14 mouse cellular contexts compared by ENCODE assay signal in the genomic region with DNA sequence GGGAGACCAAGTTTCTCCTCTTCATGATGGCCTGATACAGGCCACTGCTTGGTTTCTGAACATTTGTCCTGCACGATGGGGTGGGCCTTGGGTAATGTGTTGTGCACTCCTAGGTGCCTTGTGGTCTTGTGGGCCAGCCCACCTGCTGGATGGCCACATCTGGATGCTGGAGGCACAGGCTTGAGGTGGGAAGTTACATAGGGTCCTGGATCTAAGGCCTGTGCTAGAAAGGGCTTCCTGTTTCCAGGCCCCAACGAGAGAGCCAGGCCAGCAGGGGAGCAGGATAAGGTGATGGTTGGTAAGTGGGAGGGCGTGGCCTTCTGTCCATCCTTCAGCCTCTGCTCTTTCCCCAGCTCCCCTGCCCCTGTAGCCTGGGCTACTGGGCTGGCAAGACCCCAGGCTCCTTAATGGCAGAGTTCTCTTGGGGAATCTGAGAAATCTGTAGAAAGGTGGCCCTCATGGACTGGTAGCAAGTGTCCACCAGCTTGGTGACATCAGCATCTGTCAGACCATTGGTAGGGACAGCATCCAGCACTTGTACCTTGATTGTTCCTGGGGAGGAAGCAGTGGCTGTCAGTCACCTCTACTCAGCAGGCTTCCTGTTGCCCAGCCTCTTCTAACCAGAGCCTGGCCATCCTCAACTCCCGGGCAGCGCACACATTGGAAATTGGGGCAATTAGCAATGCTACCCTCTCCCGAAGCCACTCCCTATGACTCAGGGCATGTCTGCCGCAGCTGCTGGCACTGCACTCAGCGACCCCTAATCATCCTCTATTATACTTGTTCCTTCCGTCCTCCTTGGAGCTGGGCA. TPM values are rescaled to one million over a fixed set of nuclear protein-coding genes. Genes with fewer than 3 reads are reported as not detected.
DNase-seq lines count a peak whose midpoint lies in the region; ATAC-seq and TF ChIP-seq lines count a peak whose summit lies in the region.
"Had no signal": no experiment of that assay in that cellular context is flagged by ENCODE, and none has a peak within 500 bp of the region (broad histone marks: within the 10 kb centered on the region; RNA-seq: fewer than 3 reads in every experiment).

No protein-coding gene starts in this region.

- no peak for TF ChIP-seq CTCF in intestine, postnatal 0 days (IDR thresholded peaks at IDR 0.05; ENCODE audit: low read depth)
- no peak for TF ChIP-seq CTCF in stomach, postnatal 0 days (IDR thresholded peaks at IDR 0.05; ENCODE audit: low read depth)

- WGBS in heart, embryonic 10.5 days: 58% methylated on average over 9 of the region's 9 CpGs
- WGBS in intestine, embryonic 14.5 days: 61% methylated on average over 9 of the region's 9 CpGs
- 47% methylated on average over 9 of the region's 9 CpGs for WGBS in intestine, postnatal 0 days
- WGBS in lung, embryonic 15.5 days: 64% methylated on average over 9 of the region's 9 CpGs
- WGBS in stomach, postnatal 0 days: 63% methylated on average over 9 of the region's 9 CpGs
- 80% methylated on average over 9 of the region's 9 CpGs for WGBS in midbrain, embryonic 11.5 days

- peaks cover 23% of the 10 kb centered on the region for H3K4me1 ChIP-seq in heart, embryonic 10.5 days
- H3K4me1 ChIP-seq in intestine, embryonic 14.5 days (replicated peaks; ENCODE audit: control insufficient read depth, insufficient read depth, low read length): 0 out of 2 replicates have a peak, but pooled peaks cover under 1% of the 10 kb centered on the region
- 0 out of 2 replicates have a peak, but pooled peaks cover 3% of the 10 kb centered on the region for H3K4me1 ChIP-seq in intestine, postnatal 0 days (replicated peaks; ENCODE audit: control insufficient read depth, insufficient read depth, low read length)
- peaks cover 14% of the 10 kb centered on the region; the same call in 1 of the 2 replicates for H3K4me1 ChIP-seq in lung, embryonic 15.5 days
- no peaks in the 10 kb centered on the region for H3K4me1 ChIP-seq in stomach, postnatal 0 days (replicated peaks; ENCODE audit: control insufficient read depth, insufficient read depth)
- H3K4me1 ChIP-seq in midbrain, embryonic 11.5 days (ENCODE audit: control insufficient read depth, insufficient read depth, low read length): no peaks in the 10 kb centered on the region
- H3K4me1 ChIP-seq: forebrain, embryonic 13.5 days had no signal

- H3K36me3 ChIP-seq in heart, embryonic 10.5 days: peaks cover 59% of the 10 kb centered on the region
- H3K36me3 ChIP-seq in intestine, embryonic 14.5 days (ENCODE audit: control insufficient read depth, insufficient read depth, low read length): peaks cover 27% of the 10 kb centered on the region
- H3K36me3 ChIP-seq in intestine, postnatal 0 days (ENCODE audit: control insufficient read depth, insufficient read depth): peaks cover 51% of the 10 kb centered on the region
- H3K36me3 ChIP-seq in lung, embryonic 15.5 days: peaks cover 24% of the 10 kb centered on the region; the same call in 1 of the 2 replicates
- H3K36me3 ChIP-seq in stomach, postnatal 0 days (ENCODE audit: control insufficient read depth, insufficient read depth, low read length): peaks cover 17% of the 10 kb centered on the region
- no peaks in the 10 kb centered on the region for H3K36me3 ChIP-seq in midbrain, embryonic 11.5 days (ENCODE audit: control insufficient read depth, insufficient read depth, low read length)
- H3K36me3 ChIP-seq: neural tube, embryonic 15.5 days had no signal

- H3K9me3 ChIP-seq in heart, embryonic 10.5 days: no peaks in the 10 kb centered on the region
- H3K9me3 ChIP-seq in intestine, embryonic 14.5 days (ENCODE audit: control insufficient read depth, low read length): no peaks in the 10 kb centered on the region
- H3K9me3 ChIP-seq in intestine, postnatal 0 days (ENCODE audit: control insufficient read depth): no peaks in the 10 kb centered on the region
- no peaks in the 10 kb centered on the region for H3K9me3 ChIP-seq in lung, embryonic 15.5 days
- no peaks in the 10 kb centered on the region for H3K9me3 ChIP-seq in stomach, postnatal 0 days (ENCODE audit: control insufficient read depth, low read length)
- no peaks in the 10 kb centered on the region for H3K9me3 ChIP-seq in midbrain, embryonic 11.5 days (ENCODE audit: control insufficient read depth, low read length)
- H3K9me3 ChIP-seq: embryonic facial prominence, embryonic 15.5 days; forebrain, embryonic 13.5 days; neural tube, embryonic 15.5 days had no signal

- no peak overlapping the region for H3K9ac ChIP-seq in intestine, embryonic 14.5 days (ENCODE audit: low read length)
- H3K9ac ChIP-seq in intestine, postnatal 0 days (ENCODE audit: low read depth, low read length): no peak overlapping the region
- no peak overlapping the region for H3K9ac ChIP-seq in lung, embryonic 15.5 days
- H3K9ac ChIP-seq in stomach, postnatal 0 days (ENCODE audit: low read length): no peak overlapping the region
- H3K9ac ChIP-seq in midbrain, embryonic 11.5 days (ENCODE audit: low read length): no peak overlapping the region
- H3K9ac ChIP-seq: embryonic facial prominence, embryonic 15.5 days; forebrain, embryonic 13.5 days; neural tube, embryonic 15.5 days had no signal

- H3K4me3 ChIP-seq in heart, embryonic 10.5 days: no peak overlapping the region
- H3K4me3 ChIP-seq in intestine, embryonic 14.5 days (ENCODE audit: low read depth, low read length): no peak overlapping the region
- no peak overlapping the region for H3K4me3 ChIP-seq in intestine, postnatal 0 days (ENCODE audit: low read depth, low read length)
- H3K4me3 ChIP-seq in lung, embryonic 15.5 days: no peak overlapping the region
- no peak overlapping the region for H3K4me3 ChIP-seq in stomach, postnatal 0 days (ENCODE audit: low read depth, low read length)
- H3K4me3 ChIP-seq in midbrain, embryonic 11.5 days (ENCODE audit: low read depth, low read length): no peak overlapping the region
- H3K4me3 ChIP-seq: embryonic facial prominence, embryonic 15.5 days; forebrain, embryonic 13.5 days; neural tube, embryonic 15.5 days had no signal

- ATAC-seq in intestine, embryonic 14.5 days (replicated peaks; ENCODE audit: low FRiP score, low TSS enrichment, low read depth): 0 out of 2 replicates have a peak, but pooled peaks have one; percentile 11
- ATAC-seq in intestine, postnatal 0 days: no peak
- peak; percentile 19; the same call in 1 of the 2 replicates for ATAC-seq in lung, embryonic 15.5 days (ENCODE audit: borderline replicate concordance, extremely low read depth, low FRiP score, low TSS enrichment)
- ATAC-seq in stomach, postnatal 0 days (ENCODE audit: low FRiP score, low TSS enrichment): peak; percentile 3; the same call in 1 of the 2 replicates
- ATAC-seq in midbrain, embryonic 11.5 days (ENCODE audit: low FRiP score): no peak
- ATAC-seq: forebrain, embryonic 13.5 days had no signal

- TF ChIP-seq EP300 in stomach, postnatal 0 days (optimal IDR thresholded peaks at IDR 0.05): no peak

- H3K4me2 ChIP-seq in intestine, embryonic 14.5 days (ENCODE audit: low read length): no peak overlapping the region
- no peak overlapping the region for H3K4me2 ChIP-seq in intestine, postnatal 0 days (replicated peaks; ENCODE audit: low read depth)
- no peak overlapping the region for H3K4me2 ChIP-seq in lung, embryonic 15.5 days
- H3K4me2 ChIP-seq in stomach, postnatal 0 days (replicated peaks; ENCODE audit: low read depth): no peak overlapping the region
- no peak overlapping the region for H3K4me2 ChIP-seq in midbrain, embryonic 11.5 days
- H3K4me2 ChIP-seq: embryonic facial prominence, embryonic 15.5 days; forebrain, embryonic 13.5 days; neural tube, embryonic 15.5 days had no signal

- H3K27ac ChIP-seq in heart, embryonic 10.5 days: no peak overlapping the region
- H3K27ac ChIP-seq in intestine, embryonic 14.5 days (ENCODE audit: low read depth): no peak overlapping the region
- no peak overlapping the region for H3K27ac ChIP-seq in intestine, postnatal 0 days (ENCODE audit: low read depth, low read length)
- 0 out of 2 replicates have a peak overlapping the region, but pooled peaks have one; percentile 29 for H3K27ac ChIP-seq in lung, embryonic 15.5 days
- H3K27ac ChIP-seq in stomach, postnatal 0 days (replicated peaks): no peak overlapping the region
- H3K27ac ChIP-seq in midbrain, embryonic 11.5 days (ENCODE audit: low read depth, low read length): no peak overlapping the region
- H3K27ac ChIP-seq: embryonic facial prominence, embryonic 15.5 days; forebrain, embryonic 13.5 days; neural tube, embryonic 15.5 days had no signal

- no peaks in the 10 kb centered on the region for H3K27me3 ChIP-seq in heart, embryonic 10.5 days (ENCODE audit: insufficient read depth, poor library complexity, severe bottlenecking)
- H3K27me3 ChIP-seq in intestine, embryonic 14.5 days (replicated peaks; ENCODE audit: control insufficient read depth, insufficient read depth, low read length): no peaks in the 10 kb centered on the region
- no peaks in the 10 kb centered on the region for H3K27me3 ChIP-seq in intestine, postnatal 0 days (replicated peaks; ENCODE audit: control insufficient read depth, insufficient read depth, low read length)
- H3K27me3 ChIP-seq in lung, embryonic 15.5 days: no peaks in the 10 kb centered on the region
- H3K27me3 ChIP-seq in stomach, postnatal 0 days (ENCODE audit: control insufficient read depth, insufficient read depth, low read length): no peaks in the 10 kb centered on the region
- H3K27me3 ChIP-seq in midbrain, embryonic 11.5 days (ENCODE audit: control insufficient read depth, insufficient read depth, low read length): no peaks in the 10 kb centered on the region
- H3K27me3 ChIP-seq: embryonic facial prominence, embryonic 15.5 days; forebrain, embryonic 13.5 days; neural tube, embryonic 15.5 days had no signal

- peak; percentile 96 for DNase-seq in heart, adult 11 months
- DNase-seq in heart, embryonic 10.5 days (ENCODE audit: low spot score): no peak
- no peak for DNase-seq in intestine, embryonic 14.5 days (ENCODE audit: low spot score)
- no peak for DNase-seq in lung, postnatal 4 days
- no peak for DNase-seq in stomach, postnatal 0 days (ENCODE audit: low spot score)
- DNase-seq in midbrain, embryonic 11.5 days (ENCODE audit: low spot score, missing footprints): no peak

RNA-seq across cellular contexts. Expression of a gene that starts 7.0 kb away (rescaled TPM):
- not detected in 2 replicates for polyA plus RNA-seq in heart, embryonic 10.5 days (2016; fragmentation: Nextera tagmentation; extraction: Ambion mirVana)
- polyA plus RNA-seq in intestine, embryonic 14.5 days (2014; fragmentation: Nextera tagmentation; extraction: Ambion mirVana): not detected in 2 replicates
- not detected in 2 replicates for polyA plus RNA-seq in intestine, postnatal 0 days (2015; fragmentation: Nextera tagmentation; extraction: Ambion mirVana)
- polyA plus RNA-seq in lung, embryonic 15.5 days (2015; fragmentation: Nextera tagmentation; extraction: Ambion mirVana): not detected in 2 replicates
- polyA plus RNA-seq in stomach, postnatal 0 days (2015; fragmentation: Nextera tagmentation; extraction: Ambion mirVana): 0.18 TPM in 1 of 2 replicates, not detected in the other
- polyA plus RNA-seq in midbrain, embryonic 11.5 days (2014; fragmentation: Nextera tagmentation; extraction: Ambion mirVana): not detected in 2 replicates
- polyA plus RNA-seq: embryonic facial prominence, embryonic 15.5 days; forebrain, embryonic 13.5 days; limb, embryonic 14.5 days; neural tube, embryonic 15.5 days; spleen, adult 2 months; testis, adult 2 months had no signal

RNA-seq across cellular contexts. Expression of a gene that starts 10.8 kb away (rescaled TPM):
- polyA plus RNA-seq in heart, embryonic 10.5 days (2016; fragmentation: Nextera tagmentation; extraction: Ambion mirVana): 20.4 and 28.9 TPM in 2 replicates
- 47.5 and 53.8 TPM in 2 replicates for polyA plus RNA-seq in intestine, embryonic 14.5 days (2014; fragmentation: Nextera tagmentation; extraction: Ambion mirVana)
- 124 and 128 TPM in 2 replicates for polyA plus RNA-seq in intestine, postnatal 0 days (2015; fragmentation: Nextera tagmentation; extraction: Ambion mirVana)
- polyA plus RNA-seq in lung, embryonic 15.5 days (2015; fragmentation: Nextera tagmentation; extraction: Ambion mirVana): 39.1 and 41.1 TPM in 2 replicates
- polyA plus RNA-seq in stomach, postnatal 0 days (2015; fragmentation: Nextera tagmentation; extraction: Ambion mirVana): 109 and 120 TPM in 2 replicates
- 8.2 TPM in 2 replicates for polyA plus RNA-seq in midbrain, embryonic 11.5 days (2014; fragmentation: Nextera tagmentation; extraction: Ambion mirVana)

RNA-seq across cellular contexts. Expression of a gene that starts 13.6 kb away (rescaled TPM):
- 164 and 186 TPM in 2 replicates for polyA plus RNA-seq in heart, embryonic 10.5 days (2016; fragmentation: Nextera tagmentation; extraction: Ambion mirVana)
- 129 and 135 TPM in 2 replicates for polyA plus RNA-seq in intestine, embryonic 14.5 days (2014; fragmentation: Nextera tagmentation; extraction: Ambion mirVana)
- polyA plus RNA-seq in intestine, postnatal 0 days (2015; fragmentation: Nextera tagmentation; extraction: Ambion mirVana): 54.4 and 65.2 TPM in 2 replicates
- 339 and 341 TPM in 2 replicates for polyA plus RNA-seq in lung, embryonic 15.5 days (2015; fragmentation: Nextera tagmentation; extraction: Ambion mirVana)
- 49.7 and 54.3 TPM in 2 replicates for polyA plus RNA-seq in stomach, postnatal 0 days (2015; fragmentation: Nextera tagmentation; extraction: Ambion mirVana)
- polyA plus RNA-seq in midbrain, embryonic 11.5 days (2014; fragmentation: Nextera tagmentation; extraction: Ambion mirVana): 52.6 and 58.3 TPM in 2 replicates

RNA-seq across cellular contexts. Expression of a gene that starts 34.8 kb away (rescaled TPM):
- 15.7 and 18.2 TPM in 2 replicates for polyA plus RNA-seq in heart, embryonic 10.5 days (2016; fragmentation: Nextera tagmentation; extraction: Ambion mirVana)
- polyA plus RNA-seq in intestine, embryonic 14.5 days (2014; fragmentation: Nextera tagmentation; extraction: Ambion mirVana): 39.7 and 41.3 TPM in 2 replicates
- 6.8 and 6.9 TPM in 2 replicates for polyA plus RNA-seq in intestine, postnatal 0 days (2015; fragmentation: Nextera tagmentation; extraction: Ambion mirVana)
- 21.8 and 23.5 TPM in 2 replicates for polyA plus RNA-seq in lung, embryonic 15.5 days (2015; fragmentation: Nextera tagmentation; extraction: Ambion mirVana)
- polyA plus RNA-seq in stomach, postnatal 0 days (2015; fragmentation: Nextera tagmentation; extraction: Ambion mirVana): 10.9 and 13.4 TPM in 2 replicates
- 42.9 and 47.4 TPM in 2 replicates for polyA plus RNA-seq in midbrain, embryonic 11.5 days (2014; fragmentation: Nextera tagmentation; extraction: Ambion mirVana)

Comparison
In these comparisons a context has a peak if more than half of its experiments do, and no peak if none do; other contexts are left out.
1. ATAC-seq: peak in intestine, embryonic 14.5 days (single experiment), lung, embryonic 15.5 days (single experiment) and stomach, postnatal 0 days (single experiment); none in intestine, postnatal 0 days (single experiment) and midbrain, embryonic 11.5 days (single experiment).